Mouse (Mus musculus) spleen, postnatal 36 days (tissue): ENCODE results near the gene Tyk2.

ENCODE experiments used
- DNase-seq, 2 experiments: peaks; one replicate each; pipeline ENCODE4 v3.0.0; 2022; ENCODE audit warnings: low spot score in 2 of 2, mixed read lengths in 1 of 2

The Tyk2 gene

DNA sequence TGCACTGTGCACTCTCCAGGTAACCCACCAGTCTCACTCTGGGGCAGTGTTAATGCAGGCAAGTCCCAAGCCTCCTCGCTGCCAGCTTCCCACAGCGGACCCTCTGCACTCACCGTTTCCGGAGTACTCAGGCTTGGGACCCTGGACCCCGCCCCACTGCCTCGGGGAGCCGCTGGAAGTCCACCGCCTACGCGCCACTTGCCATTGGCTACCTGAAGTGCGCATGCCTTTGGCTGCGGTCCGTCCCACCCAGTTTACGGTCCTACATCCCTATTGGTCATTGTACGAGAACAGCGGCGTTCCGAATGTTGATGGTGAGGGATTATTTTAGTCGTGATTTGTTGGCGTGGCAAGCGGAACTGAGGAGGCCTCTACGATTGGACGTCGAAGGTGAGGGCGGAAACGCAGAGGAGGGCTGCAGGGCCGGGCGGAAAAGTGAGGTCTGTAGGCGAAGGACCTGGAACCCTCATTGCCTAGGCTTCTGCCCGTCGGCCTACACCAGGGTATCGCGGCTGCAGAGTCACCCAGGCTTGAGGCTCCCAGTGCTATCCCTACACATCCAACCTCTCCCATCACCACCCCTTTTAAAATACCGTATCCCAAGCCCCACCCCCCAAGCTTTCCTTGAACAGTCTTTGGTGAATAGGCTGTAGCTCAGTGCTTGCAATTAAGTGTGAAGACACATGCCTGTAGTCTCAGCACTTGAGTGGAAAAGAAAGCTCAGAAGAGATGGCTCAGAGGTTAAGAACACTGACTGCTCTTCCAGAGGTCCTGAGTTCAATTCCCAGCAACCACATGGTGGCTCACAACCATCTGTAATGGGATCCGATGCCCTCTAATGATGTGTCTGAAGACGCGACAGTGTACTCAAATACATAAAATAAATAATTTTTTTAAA is at the start of gene Tyk2:
Gene Tyk2, minus strand, starts transcription at position 185 of the 898 bp plus-strand sequence.
- DNase-seq, result peak; percentile 95 to 96

DNA sequence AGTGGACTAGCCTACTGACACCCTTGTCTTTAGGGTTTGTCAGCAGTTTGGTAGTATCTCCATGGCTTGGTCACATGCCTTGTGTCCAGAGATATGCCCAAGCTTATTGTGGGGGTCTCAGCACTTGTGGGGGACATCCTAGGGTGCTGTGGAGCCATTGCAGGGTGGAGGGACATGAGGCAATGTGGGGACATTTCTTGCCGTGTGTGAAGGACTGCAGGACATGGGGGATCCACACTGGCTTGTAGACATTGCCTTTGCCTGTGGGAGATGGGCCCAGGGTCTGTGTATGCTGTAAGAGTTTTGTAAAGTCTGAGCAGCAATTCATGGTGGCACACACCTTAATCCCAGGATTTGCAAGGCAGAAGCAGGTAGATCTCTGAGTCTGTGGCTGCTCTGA is 49.8 kb upstream of the Tyk2 start:
- DNase-seq, result no peak

- DNase-seq, result no peak
These were observed 49.4 kb upstream of the Tyk2 start for GRCm38 (mm10) chr9:21180402-21180801.

DNA sequence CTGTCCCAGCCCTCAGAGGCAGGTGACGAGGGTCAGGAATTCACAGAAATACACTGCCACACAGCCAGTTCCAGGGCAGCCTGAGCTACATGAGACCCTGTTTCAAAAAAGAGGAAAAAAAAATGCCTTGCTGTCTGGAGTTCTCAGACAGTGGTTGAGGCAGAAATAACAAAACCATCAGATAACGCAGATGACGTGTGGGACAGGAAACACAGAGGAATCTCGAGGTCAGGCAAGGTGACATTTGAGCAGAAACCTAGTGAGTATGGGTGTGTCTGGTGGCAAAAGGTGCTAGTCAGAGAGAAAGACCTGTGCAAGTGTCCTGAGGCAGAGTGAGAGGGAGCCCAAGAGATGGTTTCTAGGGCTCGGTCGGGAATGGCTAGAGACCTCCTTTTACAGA is 41.3 kb upstream of the Tyk2 start:
- DNase-seq, result no peak

DNA sequence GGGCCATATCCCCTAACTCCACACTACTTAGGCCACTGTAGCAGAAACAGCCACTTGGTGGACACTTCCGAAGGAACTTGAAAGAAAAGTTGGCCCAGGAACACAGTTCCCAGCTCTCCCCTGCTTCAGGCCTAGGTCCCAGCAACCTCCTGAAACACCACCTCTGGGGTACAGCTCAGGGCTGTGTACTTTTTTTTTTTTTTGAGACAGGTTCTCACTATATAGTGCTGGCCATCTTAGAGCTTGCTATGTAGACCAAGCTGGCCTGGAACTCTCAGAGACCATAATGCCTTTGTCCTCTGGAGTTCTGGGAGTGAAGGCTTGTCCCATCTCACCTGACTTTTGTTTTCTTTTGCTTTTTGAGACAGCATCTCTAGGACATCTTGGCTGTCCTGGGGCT is 38.1 kb upstream of the Tyk2 start:
- DNase-seq, result no peak

- DNase-seq, result peak; percentile 55 to 74
These were observed 37.4 kb upstream of the Tyk2 start for GRCm38 (mm10) chr9:21168161-21169123.

DNA sequence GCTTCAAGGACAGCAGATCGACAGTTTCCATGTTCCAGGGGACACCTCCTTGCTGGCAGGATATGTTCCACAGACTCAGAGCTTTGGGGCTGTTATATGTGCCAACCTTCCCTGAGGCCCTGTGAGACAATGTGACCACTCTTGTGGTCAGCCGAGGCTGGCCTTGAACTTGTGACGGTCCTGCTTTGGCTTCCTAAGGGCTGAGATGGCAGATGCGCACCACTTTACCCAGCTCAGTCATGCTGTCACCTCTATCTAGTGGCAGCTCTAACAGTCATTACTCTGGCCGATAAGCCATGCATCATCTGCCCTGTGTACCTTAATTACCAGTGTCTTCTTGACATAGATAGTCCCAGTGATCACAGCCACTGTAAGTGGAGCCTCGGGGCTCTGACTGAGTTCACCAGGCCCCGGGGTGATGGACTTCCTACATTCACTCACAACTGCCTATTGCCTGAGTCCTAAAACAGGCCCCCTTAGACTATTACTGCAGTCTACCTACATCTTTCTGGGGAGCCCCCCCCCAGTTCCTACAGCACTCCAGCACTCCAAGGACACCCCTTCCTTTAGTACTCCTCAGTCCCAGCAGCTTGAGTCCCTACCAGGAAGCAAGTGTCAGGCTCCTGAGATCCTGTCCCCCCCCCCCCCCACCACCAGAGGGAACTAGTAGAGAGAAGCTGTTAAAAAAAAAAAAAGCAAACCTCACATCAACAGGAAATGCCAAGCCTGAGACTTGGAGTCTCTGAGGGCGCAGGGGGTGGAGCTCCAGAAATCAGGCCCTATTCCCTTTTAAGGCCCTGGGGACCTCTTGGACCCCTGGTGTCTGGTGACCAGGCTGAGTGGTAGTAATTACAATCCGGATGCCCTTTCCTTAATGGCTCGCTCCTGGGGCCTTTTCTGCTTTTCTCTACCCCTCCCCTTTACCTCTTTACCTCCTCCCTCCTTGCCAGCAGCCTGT is 36.4 kb upstream of the Tyk2 start:
- no peak for DNase-seq

GRCm38 (mm10) chr9:21166516-21166915 is 35.5 kb upstream of the Tyk2 start:
- no peak for DNase-seq

GRCm38 (mm10) chr9:21165952-21166451 is 35.0 kb upstream of the Tyk2 start:
- DNase-seq, result no peak

DNA sequence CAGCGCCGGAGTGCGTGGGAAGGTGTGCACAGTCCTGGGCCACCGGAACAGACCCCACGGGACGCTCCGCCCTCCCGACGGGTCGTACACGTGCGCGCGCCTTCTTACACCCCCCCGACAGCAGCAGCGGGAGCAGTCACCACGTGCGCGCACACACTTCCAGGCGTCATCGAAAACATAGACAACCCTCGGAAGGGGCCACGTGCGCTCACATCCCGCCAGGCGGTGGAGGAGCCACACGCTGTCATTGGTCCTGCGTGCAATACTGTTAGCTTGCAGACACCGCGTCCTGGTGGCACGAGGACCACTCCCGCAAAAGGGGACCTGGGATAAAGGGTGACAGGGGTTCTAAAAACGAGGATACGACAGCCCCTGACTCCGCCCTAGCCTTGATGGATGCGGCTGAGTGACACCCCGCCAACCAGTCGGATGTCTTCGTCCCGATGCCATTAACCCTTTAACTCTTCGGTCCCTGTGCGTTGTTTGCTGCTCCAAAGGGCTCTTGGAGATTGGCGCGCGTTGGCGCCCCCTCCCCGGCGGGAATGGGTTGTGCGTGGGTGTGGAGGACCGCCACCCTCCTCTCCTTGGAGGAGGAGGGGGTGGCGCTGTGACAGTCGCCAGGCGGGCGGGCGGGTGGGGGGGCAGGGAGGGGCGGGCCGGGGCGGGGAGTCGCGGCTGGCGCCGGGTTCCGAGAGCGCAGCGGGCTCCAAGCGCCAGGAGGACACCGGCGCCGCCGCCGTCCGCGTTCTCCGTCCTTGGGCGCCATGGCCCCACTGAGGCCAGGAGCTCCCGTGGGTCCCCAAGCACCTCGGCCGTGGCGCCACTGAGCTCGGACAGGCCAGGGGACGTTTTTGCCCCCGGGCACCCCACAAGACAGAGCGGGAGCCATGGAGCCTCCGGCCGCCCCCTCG is 34.3 kb upstream of the Tyk2 start, which contains the start of gene Pde4a:
Gene Pde4a, plus strand, starts transcription at position 674 of the 911 bp plus-strand sequence.
- DNase-seq, result no peak

GRCm38 (mm10) chr9:21164072-21164471 is 33.0 kb upstream of the Tyk2 start:
- DNase-seq, result no peak

- DNase-seq, result no peak
These were observed 32.3 kb upstream of the Tyk2 start for GRCm38 (mm10) chr9:21163086-21164050.

GRCm38 (mm10) chr9:21161209-21161909 is 30.3 kb upstream of the Tyk2 start:
- DNase-seq, result peak; percentile 78 to 84

- no peak for DNase-seq
These were observed 23.7 kb upstream of the Tyk2 start for GRCm38 (mm10) chr9:21154787-21155186.

- DNase-seq, result no peak
These were observed 22.8 kb upstream of the Tyk2 start for GRCm38 (mm10) chr9:21153833-21154232.

DNA sequence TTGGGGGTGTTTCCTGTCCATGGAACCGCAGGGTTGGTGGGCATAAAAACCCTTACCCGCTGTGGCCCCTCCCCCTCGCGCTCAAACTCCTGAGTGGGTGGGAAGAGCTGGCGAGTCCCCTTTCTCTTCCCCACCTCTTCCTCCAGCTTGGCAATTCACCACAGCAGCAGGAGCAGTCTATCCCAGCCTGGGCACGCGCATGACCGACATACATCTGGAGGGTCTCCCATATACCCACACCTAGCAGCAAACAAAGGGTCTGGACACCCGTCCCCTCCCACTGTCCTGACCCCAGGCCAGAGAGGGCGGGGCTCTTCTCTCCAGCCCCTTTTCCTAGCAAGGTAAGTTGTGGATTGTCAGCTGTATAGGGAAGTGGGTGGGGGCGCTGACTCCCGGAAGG is 22.3 kb upstream of the Tyk2 start:
- no peak for DNase-seq

- DNase-seq, result peak; percentile 45 to 52
These were observed 21.7 kb upstream of the Tyk2 start for GRCm38 (mm10) chr9:21152715-21153114.
